Mouse (Mus musculus) small intestine, adult 2 months (tissue): ENCODE data around the gene Armh3.

Experiments used
- CTCF ChIP-seq: fragments of 200-500 bp; IDR thresholded peaks from 2 replicates; pipeline ENCODE4 v1.5.1; 2012; ENCODE audit warnings: low read depth, mild to moderate bottlenecking, control low read depth, inconsistent platforms, low read length, moderate library complexity, mixed read lengths; ENCODE audit not compliant: insufficient replicate concordance, insufficient read length; ENCODE audit errors: extremely low read depth
- POLR2A ChIP-seq: fragments of 200-500 bp; IDR thresholded peaks from 2 replicates; pipeline ENCODE4 v1.6.1; 2012; ENCODE audit warnings: low read depth, mild to moderate bottlenecking, control low read depth, inconsistent platforms, low read length, moderate library complexity

DNA sequence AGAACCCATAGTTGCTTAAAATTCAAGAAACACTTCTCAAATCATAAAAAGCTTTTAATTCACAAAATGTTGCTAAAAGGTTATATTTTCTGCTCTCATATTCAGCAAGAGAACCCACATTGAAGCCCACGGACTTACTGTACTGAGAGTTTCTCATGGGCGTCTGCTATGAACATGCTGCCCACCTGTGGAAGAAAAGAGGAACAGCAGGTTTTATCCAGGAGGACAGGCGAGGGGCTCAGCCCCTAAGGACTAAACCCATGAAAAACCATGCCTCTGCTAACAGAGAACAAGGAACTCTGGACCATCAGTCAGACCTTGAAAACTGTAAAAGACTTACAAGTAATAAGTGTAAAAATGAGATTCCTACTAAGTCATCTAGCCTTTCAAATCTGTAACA lies 45.0 kb downstream of the Armh3 start:
- TF ChIP-seq CTCF = peak; percentile 44; the same call in 1 of the 2 replicates
- TF ChIP-seq POLR2A = no peak
